Mouse (Mus musculus): ENCODE data around the gene Il21r. TPM values are rescaled to one million over a fixed set of nuclear protein-coding genes. Genes with fewer than 3 reads are reported as not detected.

The Il21r gene
- polyA plus RNA-seq, 1 experiment from 2014 or later, result 0.35 TPM

GRCm38 (mm10) chr7:125597516-125598347 lies 5.5 kb upstream of the Il21r start:
- no peaks in the 10 kb centered on the region for H3K9me3 ChIP-seq

GRCm38 (mm10) chr7:125599373-125599973 lies 3.8 kb upstream of the Il21r start:
- no peaks in the 10 kb centered on the region for H3K9me3 ChIP-seq
- H3K4me3 ChIP-seq, result no peak overlapping the region
- no peak overlapping the region for H3K27ac ChIP-seq (replicated peaks)
- no peak for DNase-seq (ENCODE audit: low spot score)
- 69% methylated on average over 4 of the region's 4 CpGs for WGBS
- peaks cover 18% of the 10 kb centered on the region; the same call in 1 of the 2 replicates for H3K4me1 ChIP-seq
- no peaks in the 10 kb centered on the region for H3K27me3 ChIP-seq (replicated peaks; ENCODE audit: low read depth, poor library complexity, severe bottlenecking)
- no peaks in the 10 kb centered on the region for H3K36me3 ChIP-seq (replicated peaks)

More at GRCm38 (mm10) chr7:125597516-125598347, 5.5 kb upstream of the Il21r start:
- Histone ChIP-seq H3K27ac (replicated peaks) (no peak overlapping the region), H3K27me3 (replicated peaks; ENCODE audit: low read depth, poor library complexity, severe bottlenecking) (no peaks in the 10 kb centered on the region), H3K36me3 (replicated peaks) (no peaks in the 10 kb centered on the region), H3K4me1 (peaks cover 13% of the 10 kb centered on the region; the same call in 1 of the 2 replicates), H3K4me3 (no peak overlapping the region)
- no peak for DNase-seq (ENCODE audit: low spot score)
- WGBS, result 86% methylated on average over 11 of the region's 11 CpGs

GRCm38 (mm10) chr7:125600136-125600535 lies 3.1 kb upstream of the Il21r start:
- 74% methylated on average over 10 of the region's 10 CpGs for WGBS
- Histone ChIP-seq H3K4me3 (no peak overlapping the region), H3K27ac (replicated peaks) (no peak overlapping the region), H3K9me3 (no peaks in the 10 kb centered on the region), H3K27me3 (replicated peaks; ENCODE audit: low read depth, poor library complexity, severe bottlenecking) (no peaks in the 10 kb centered on the region), H3K36me3 (replicated peaks) (no peaks in the 10 kb centered on the region), H3K4me1 (peaks cover 18% of the 10 kb centered on the region; the same call in 1 of the 2 replicates)
- no peak for DNase-seq (ENCODE audit: low spot score)

GRCm38 (mm10) chr7:125600612-125601279 lies 2.5 kb upstream of the Il21r start:
- H3K27ac ChIP-seq (replicated peaks), result no peak overlapping the region
- H3K36me3 ChIP-seq (replicated peaks), result no peaks in the 10 kb centered on the region
- DNase-seq (ENCODE audit: low spot score), result no peak
- no peak overlapping the region for H3K4me3 ChIP-seq
- no peaks in the 10 kb centered on the region for H3K27me3 ChIP-seq (replicated peaks; ENCODE audit: low read depth, poor library complexity, severe bottlenecking)
- WGBS, result 49% methylated on average over 6 of the region's 6 CpGs
- H3K4me1 ChIP-seq, result peaks cover 20% of the 10 kb centered on the region; the same call in 1 of the 2 replicates
- H3K9me3 ChIP-seq, result no peaks in the 10 kb centered on the region

- Histone ChIP-seq H3K4me3 (no peak overlapping the region), H3K4me1 (peaks cover 23% of the 10 kb centered on the region; the same call in 1 of the 2 replicates), H3K27me3 (replicated peaks; ENCODE audit: low read depth, poor library complexity, severe bottlenecking) (no peaks in the 10 kb centered on the region), H3K36me3 (replicated peaks) (no peaks in the 10 kb centered on the region), H3K27ac (replicated peaks) (no peak overlapping the region), H3K9me3 (no peaks in the 10 kb centered on the region)
- no peak for DNase-seq (ENCODE audit: low spot score)
- WGBS, result 87% methylated on average over 6 of the region's 6 CpGs
Observed at GRCm38 (mm10) chr7:125601280-125601670, 2.0 kb upstream of the Il21r start.

GRCm38 (mm10) chr7:125601821-125602448 lies 1.3 kb upstream of the Il21r start:
- WGBS, result 76% methylated on average over 11 of the region's 11 CpGs
- DNase-seq (ENCODE audit: low spot score), result no peak
- Histone ChIP-seq H3K27ac (replicated peaks) (no peak overlapping the region), H3K9me3 (no peaks in the 10 kb centered on the region), H3K36me3 (replicated peaks) (no peaks in the 10 kb centered on the region), H3K4me3 (no peak overlapping the region), H3K27me3 (replicated peaks; ENCODE audit: low read depth, poor library complexity, severe bottlenecking) (no peaks in the 10 kb centered on the region), H3K4me1 (peaks cover 23% of the 10 kb centered on the region; the same call in 1 of the 2 replicates)

GRCm38 (mm10) chr7:125604362-125605319 lies 1.4 kb downstream of the Il21r start:
- WGBS, result 83% methylated on average over 12 of the region's 12 CpGs
- Histone ChIP-seq H3K27ac (replicated peaks) (no peak overlapping the region), H3K36me3 (replicated peaks) (no peaks in the 10 kb centered on the region), H3K4me3 (no peak overlapping the region), H3K27me3 (replicated peaks; ENCODE audit: low read depth, poor library complexity, severe bottlenecking) (no peaks in the 10 kb centered on the region), H3K4me1 (peaks cover 23% of the 10 kb centered on the region; the same call in 1 of the 2 replicates), H3K9me3 (no peaks in the 10 kb centered on the region)
- DNase-seq (ENCODE audit: low spot score), result no peak

- Histone ChIP-seq H3K4me3 (no peak overlapping the region), H3K27me3 (replicated peaks; ENCODE audit: low read depth, poor library complexity, severe bottlenecking) (no peaks in the 10 kb centered on the region), H3K9me3 (no peaks in the 10 kb centered on the region), H3K36me3 (replicated peaks) (no peaks in the 10 kb centered on the region), H3K27ac (replicated peaks) (no peak overlapping the region), H3K4me1 (peaks cover 17% of the 10 kb centered on the region; the same call in 1 of the 2 replicates)
- no peak for DNase-seq (ENCODE audit: low spot score)
- WGBS, result 77% methylated on average over 4 of the region's 4 CpGs
Observed at GRCm38 (mm10) chr7:125605725-125606139, 2.5 kb downstream of the Il21r start.

- WGBS, result 68% methylated on average over 2 of the region's 2 CpGs
- Histone ChIP-seq H3K27me3 (replicated peaks; ENCODE audit: low read depth, poor library complexity, severe bottlenecking) (no peaks in the 10 kb centered on the region), H3K36me3 (replicated peaks) (no peaks in the 10 kb centered on the region), H3K27ac (replicated peaks) (no peak overlapping the region), H3K4me1 (peaks cover 15% of the 10 kb centered on the region; the same call in 1 of the 2 replicates), H3K9me3 (no peaks in the 10 kb centered on the region), H3K4me3 (no peak overlapping the region)
- no peak for DNase-seq (ENCODE audit: low spot score)
Observed at GRCm38 (mm10) chr7:125606265-125607164, 3.3 kb downstream of the Il21r start.

GRCm38 (mm10) chr7:125607384-125608182 lies 4.4 kb downstream of the Il21r start:
- Histone ChIP-seq H3K9me3 (no peaks in the 10 kb centered on the region), H3K36me3 (replicated peaks) (no peaks in the 10 kb centered on the region), H3K4me1 (peaks cover 10% of the 10 kb centered on the region; the same call in 1 of the 2 replicates), H3K27ac (replicated peaks) (no peak overlapping the region), H3K27me3 (replicated peaks; ENCODE audit: low read depth, poor library complexity, severe bottlenecking) (no peaks in the 10 kb centered on the region), H3K4me3 (no peak overlapping the region)
- 66% methylated on average over 6 of the region's 6 CpGs for WGBS
- DNase-seq (ENCODE audit: low spot score), result no peak

Measured in embryonic facial prominence, embryonic 10.5 days (tissue).